Mouse (Mus musculus): ENCODE results near the gene Hopx.

The Hopx gene

GRCm38 (mm10) chr5:77084418-77084817, 30.5 kb downstream of the Hopx start:
- no peaks in the 10 kb centered on the region for H3K36me3 ChIP-seq (ENCODE audit: control insufficient read depth, insufficient read depth, low read length, poor library complexity, severe bottlenecking)
- DNase-seq (ENCODE audit: low read depth, low spot score) = no peak
- H3K27me3 ChIP-seq (ENCODE audit: control insufficient read depth, insufficient read depth, low read length, poor library complexity, severe bottlenecking) = no peaks in the 10 kb centered on the region

GRCm38 (mm10) chr5:77082735-77083134, 32.2 kb downstream of the Hopx start:
- H3K36me3 ChIP-seq (ENCODE audit: control insufficient read depth, insufficient read depth, low read length, poor library complexity, severe bottlenecking) = no peaks in the 10 kb centered on the region
- no peak for DNase-seq (ENCODE audit: low read depth, low spot score)
- no peaks in the 10 kb centered on the region for H3K27me3 ChIP-seq (ENCODE audit: control insufficient read depth, insufficient read depth, low read length, poor library complexity, severe bottlenecking)

GRCm38 (mm10) chr5:77080761-77081160, 34.2 kb downstream of the Hopx start:
- Histone ChIP-seq H3K27me3 (ENCODE audit: control insufficient read depth, insufficient read depth, low read length, poor library complexity, severe bottlenecking) (no peaks in the 10 kb centered on the region), H3K36me3 (ENCODE audit: control insufficient read depth, insufficient read depth, low read length, poor library complexity, severe bottlenecking) (no peaks in the 10 kb centered on the region)
- no peak for DNase-seq (ENCODE audit: low read depth, low spot score)

GRCm38 (mm10) chr5:77075951-77076350, 39.0 kb downstream of the Hopx start:
- H3K27me3 ChIP-seq (ENCODE audit: control insufficient read depth, insufficient read depth, low read length, poor library complexity, severe bottlenecking) = no peaks in the 10 kb centered on the region
- H3K36me3 ChIP-seq (ENCODE audit: control insufficient read depth, insufficient read depth, low read length, poor library complexity, severe bottlenecking) = no peaks in the 10 kb centered on the region
- DNase-seq (ENCODE audit: low read depth, low spot score) = no peak

- no peaks in the 10 kb centered on the region for H3K36me3 ChIP-seq (ENCODE audit: control insufficient read depth, insufficient read depth, low read length, poor library complexity, severe bottlenecking)
- no peak for DNase-seq (ENCODE audit: low read depth, low spot score)
- no peaks in the 10 kb centered on the region for H3K27me3 ChIP-seq (ENCODE audit: control insufficient read depth, insufficient read depth, low read length, poor library complexity, severe bottlenecking)
Measured at GRCm38 (mm10) chr5:77074914-77075313, 40.0 kb downstream of the Hopx start.

GRCm38 (mm10) chr5:77073794-77074193, 41.1 kb downstream of the Hopx start:
- H3K27me3 ChIP-seq (ENCODE audit: control insufficient read depth, insufficient read depth, low read length, poor library complexity, severe bottlenecking) = no peaks in the 10 kb centered on the region
- DNase-seq (ENCODE audit: low read depth, low spot score) = no peak
- H3K36me3 ChIP-seq (ENCODE audit: control insufficient read depth, insufficient read depth, low read length, poor library complexity, severe bottlenecking) = no peaks in the 10 kb centered on the region

GRCm38 (mm10) chr5:77071626-77072025, 43.3 kb downstream of the Hopx start:
- DNase-seq (ENCODE audit: low read depth, low spot score) = no peak
- Histone ChIP-seq H3K27me3 (ENCODE audit: control insufficient read depth, insufficient read depth, low read length, poor library complexity, severe bottlenecking) (no peaks in the 10 kb centered on the region), H3K36me3 (ENCODE audit: control insufficient read depth, insufficient read depth, low read length, poor library complexity, severe bottlenecking) (no peaks in the 10 kb centered on the region)

- Histone ChIP-seq H3K27me3 (ENCODE audit: control insufficient read depth, insufficient read depth, low read length, poor library complexity, severe bottlenecking) (no peaks in the 10 kb centered on the region), H3K36me3 (ENCODE audit: control insufficient read depth, insufficient read depth, low read length, poor library complexity, severe bottlenecking) (no peaks in the 10 kb centered on the region)
- DNase-seq (ENCODE audit: low read depth, low spot score) = no peak
Measured at GRCm38 (mm10) chr5:77070987-77071386, 43.9 kb downstream of the Hopx start.

- no peaks in the 10 kb centered on the region for H3K36me3 ChIP-seq (ENCODE audit: control insufficient read depth, insufficient read depth, low read length, poor library complexity, severe bottlenecking)
- no peaks in the 10 kb centered on the region for H3K27me3 ChIP-seq (ENCODE audit: control insufficient read depth, insufficient read depth, low read length, poor library complexity, severe bottlenecking)
- DNase-seq (ENCODE audit: low read depth, low spot score) = no peak
Measured at GRCm38 (mm10) chr5:77067321-77067720, 47.6 kb downstream of the Hopx start.

- peak; percentile 63 for DNase-seq (ENCODE audit: low read depth, low spot score)
- Histone ChIP-seq H3K27me3 (ENCODE audit: control insufficient read depth, insufficient read depth, low read length, poor library complexity, severe bottlenecking) (no peaks in the 10 kb centered on the region), H3K36me3 (ENCODE audit: control insufficient read depth, insufficient read depth, low read length, poor library complexity, severe bottlenecking) (no peaks in the 10 kb centered on the region)
Measured at GRCm38 (mm10) chr5:77061372-77062038, 53.4 kb downstream of the Hopx start.

- Histone ChIP-seq H3K27me3 (ENCODE audit: control insufficient read depth, insufficient read depth, low read length, poor library complexity, severe bottlenecking) (no peaks in the 10 kb centered on the region), H3K36me3 (ENCODE audit: control insufficient read depth, insufficient read depth, low read length, poor library complexity, severe bottlenecking) (no peaks in the 10 kb centered on the region)
- DNase-seq (ENCODE audit: low read depth, low spot score) = no peak
Measured at GRCm38 (mm10) chr5:77060363-77060762, 54.6 kb downstream of the Hopx start.

GRCm38 (mm10) chr5:77056881-77057440, 58.0 kb downstream of the Hopx start:
- Histone ChIP-seq H3K36me3 (ENCODE audit: control insufficient read depth, insufficient read depth, low read length, poor library complexity, severe bottlenecking) (no peaks in the 10 kb centered on the region), H3K27me3 (ENCODE audit: control insufficient read depth, insufficient read depth, low read length, poor library complexity, severe bottlenecking) (no peaks in the 10 kb centered on the region)
- no peak for DNase-seq (ENCODE audit: low read depth, low spot score)

- no peaks in the 10 kb centered on the region for H3K27me3 ChIP-seq (ENCODE audit: control insufficient read depth, insufficient read depth, low read length, poor library complexity, severe bottlenecking)
- no peak for DNase-seq (ENCODE audit: low read depth, low spot score)
- no peaks in the 10 kb centered on the region for H3K36me3 ChIP-seq (ENCODE audit: control insufficient read depth, insufficient read depth, low read length, poor library complexity, severe bottlenecking)
Measured at GRCm38 (mm10) chr5:77052616-77053015, 62.3 kb downstream of the Hopx start.

- DNase-seq (ENCODE audit: low read depth, low spot score) = no peak
- Histone ChIP-seq H3K27me3 (ENCODE audit: control insufficient read depth, insufficient read depth, low read length, poor library complexity, severe bottlenecking) (no peaks in the 10 kb centered on the region), H3K36me3 (ENCODE audit: control insufficient read depth, insufficient read depth, low read length, poor library complexity, severe bottlenecking) (no peaks in the 10 kb centered on the region)
Measured at GRCm38 (mm10) chr5:77044362-77044761, 70.6 kb downstream of the Hopx start.

GRCm38 (mm10) chr5:77039391-77039790, 75.5 kb downstream of the Hopx start:
- no peaks in the 10 kb centered on the region for H3K36me3 ChIP-seq (ENCODE audit: control insufficient read depth, insufficient read depth, low read length, poor library complexity, severe bottlenecking)
- no peaks in the 10 kb centered on the region for H3K27me3 ChIP-seq (ENCODE audit: control insufficient read depth, insufficient read depth, low read length, poor library complexity, severe bottlenecking)
- DNase-seq (ENCODE audit: low read depth, low spot score) = no peak

GRCm38 (mm10) chr5:77038451-77038850, 76.5 kb downstream of the Hopx start:
- Histone ChIP-seq H3K27me3 (ENCODE audit: control insufficient read depth, insufficient read depth, low read length, poor library complexity, severe bottlenecking) (no peaks in the 10 kb centered on the region), H3K36me3 (ENCODE audit: control insufficient read depth, insufficient read depth, low read length, poor library complexity, severe bottlenecking) (no peaks in the 10 kb centered on the region)
- no peak for DNase-seq (ENCODE audit: low read depth, low spot score)

Data from splenic B cell, adult 2 months (primary cell).